Mouse (Mus musculus): ENCODE results near the gene Kcne1. TPM values are rescaled to one million over a fixed set of nuclear protein-coding genes. Genes with fewer than 3 reads are reported as not detected.

The Kcne1 gene
- polyA plus RNA-seq (2014; fragmentation: Illumina TruSeq; extraction: RNeasy Lipid Tissue Mini Kit (QIAGEN cat#74804); ENCODE audit: low read depth, low replicate concordance): not detected

DNA sequence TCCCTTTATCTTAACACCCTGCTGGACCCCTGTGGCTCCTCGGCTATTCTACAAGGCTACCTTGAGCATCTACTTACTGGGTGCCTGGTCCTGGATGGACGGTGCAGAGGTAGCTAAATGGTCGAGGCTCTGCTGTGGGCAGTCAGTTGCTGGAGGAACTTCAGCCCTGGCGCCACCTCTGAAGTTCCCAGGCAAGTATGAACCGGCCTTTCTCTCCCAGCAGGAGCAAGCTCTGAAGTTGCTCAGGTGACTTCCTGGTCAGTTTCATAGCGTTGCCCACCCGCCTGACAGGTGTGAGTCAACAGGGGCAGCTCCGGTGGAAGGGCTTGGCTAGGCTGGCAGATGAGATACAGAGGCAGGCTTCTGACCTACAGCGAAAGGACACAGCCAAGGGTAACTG, at the start of gene Kcne1:
Gene Kcne1, minus strand, starts transcription at position 240 of the 400 bp plus-strand sequence.

DNA sequence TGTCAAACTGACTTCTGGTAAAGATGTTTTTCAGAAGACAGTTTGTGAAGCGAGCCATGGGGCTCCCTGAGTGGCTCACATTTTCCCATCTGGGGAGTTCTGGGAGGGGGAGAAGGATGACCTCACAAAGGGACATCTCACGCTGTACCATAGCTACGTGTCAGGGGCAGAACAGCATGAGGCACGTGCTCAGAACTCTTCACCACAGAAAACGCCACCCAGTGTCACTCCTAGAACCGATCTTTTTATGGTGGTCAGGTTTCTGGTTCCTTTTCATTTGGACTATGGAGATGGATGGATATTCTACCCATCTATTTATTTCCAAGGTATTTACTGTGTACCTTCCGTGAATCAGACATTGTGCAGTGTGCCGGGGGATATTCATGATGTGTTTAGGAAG, 37.9 kb downstream of the Kcne1 start, which contains the start of gene Fam243:
Gene Fam243, minus strand, starts transcription at position 101 of the 400 bp plus-strand sequence.

DNA sequence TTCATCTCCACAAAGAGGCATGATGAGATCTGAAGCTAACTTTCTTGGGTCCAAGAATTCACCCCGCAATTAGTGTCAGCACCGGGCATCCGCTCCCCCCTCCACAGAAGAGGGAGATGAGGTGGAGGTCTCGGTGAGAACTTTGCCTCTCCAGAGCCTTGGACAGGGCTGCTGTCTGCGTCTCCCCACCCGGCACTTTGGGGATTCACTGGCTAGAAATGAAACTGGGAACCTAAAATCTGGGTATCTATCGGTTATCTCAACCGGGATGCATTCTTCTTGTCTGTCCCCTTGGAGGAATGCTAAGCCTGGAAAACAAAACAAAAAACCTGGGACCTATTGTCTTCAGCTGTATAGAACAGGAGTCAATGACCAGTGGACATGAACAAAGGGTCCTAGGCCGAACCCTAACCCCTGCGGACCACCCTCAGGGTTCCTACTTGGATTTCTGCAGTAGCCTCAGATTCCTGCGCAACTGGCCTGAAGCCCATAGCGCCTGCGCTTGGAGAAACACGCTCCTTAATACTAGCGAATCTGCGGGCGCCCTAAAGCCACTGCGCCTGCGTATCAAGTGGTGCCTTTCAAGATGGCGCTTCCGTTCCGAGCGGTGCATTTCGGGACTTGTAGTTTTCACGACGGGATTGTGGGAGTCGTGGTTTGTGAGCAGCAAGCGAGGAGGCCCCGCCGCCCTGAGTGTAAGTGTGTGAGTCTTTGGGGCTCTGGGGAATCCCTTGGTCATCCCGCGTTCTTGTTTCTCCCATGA, 58.4 kb downstream of the Kcne1 start, which contains the start of gene Smim11:
Gene Smim11, plus strand, starts transcription at position 638 of the 763 bp plus-strand sequence.

Other genes starting within 250 kb of the Kcne1 start
- gene Kcne2, start 67.1 kb downstream of the Kcne1 start, polyA plus RNA-seq (2014; fragmentation: Illumina TruSeq; extraction: RNeasy Lipid Tissue Mini Kit (QIAGEN cat#74804); ENCODE audit: low read depth, low replicate concordance): not detected
- 42.7 TPM for gene Smim11, start 58.2 kb downstream of the Kcne1 start, polyA plus RNA-seq (2014; fragmentation: Illumina TruSeq; extraction: RNeasy Lipid Tissue Mini Kit (QIAGEN cat#74804); ENCODE audit: low read depth, low replicate concordance)
- not detected for gene Fam243, start 38.0 kb downstream of the Kcne1 start, polyA plus RNA-seq (2014; fragmentation: Illumina TruSeq; extraction: RNeasy Lipid Tissue Mini Kit (QIAGEN cat#74804); ENCODE audit: low read depth, low replicate concordance)
- 7.9 TPM for gene Rcan1, start 111.4 kb upstream of the Kcne1 start, polyA plus RNA-seq (2014; fragmentation: Illumina TruSeq; extraction: RNeasy Lipid Tissue Mini Kit (QIAGEN cat#74804); ENCODE audit: low read depth, low replicate concordance)
- gene Clic6, start 126.3 kb upstream of the Kcne1 start, polyA plus RNA-seq (2014; fragmentation: Illumina TruSeq; extraction: RNeasy Lipid Tissue Mini Kit (QIAGEN cat#74804); ENCODE audit: low read depth, low replicate concordance): 0.13 TPM

Data from liver, adult 10 weeks (tissue).